Mouse (Mus musculus) forebrain, embryonic 13.5 days (tissue): Measurements from ENCODE around the gene B4galt1. TPM values are rescaled to one million over a fixed set of nuclear protein-coding genes. Genes with fewer than 3 reads are reported as not detected.

Source experiments
- ATAC-seq: fragments of 200-750 bp; cut with Nextera tagmentation; 2 replicates; pipeline ENCODE4 v1.8.0; 2017
- H3K27ac ChIP-seq: fragments of 300-500 bp; sonication (generic); 2 replicates; pipeline ENCODE4 v1.5.1; 2015; ENCODE audit warnings: inconsistent platforms, mild to moderate bottlenecking, moderate library complexity
- H3K27me3 ChIP-seq: fragments of 300-500 bp; sonication (generic); 2 replicates; pipeline ENCODE4 v1.6.1; 2015; ENCODE audit warnings: mild to moderate bottlenecking, inconsistent platforms
- H3K36me3 ChIP-seq: fragments of 300-500 bp; sonication (generic); 2 replicates; pipeline ENCODE4 v1.6.1; 2015; ENCODE audit warnings: mild to moderate bottlenecking, inconsistent platforms; ENCODE audit not compliant: poor library complexity, severe bottlenecking
- H3K4me1 ChIP-seq: fragments of 300-500 bp; sonication (generic); 2 replicates; pipeline ENCODE4 v1.6.1; 2015; ENCODE audit warnings: inconsistent platforms
- H3K4me2 ChIP-seq: fragments of 300-500 bp; sonication (generic); 2 replicates; pipeline ENCODE4 v1.6.1; 2015; ENCODE audit warnings: inconsistent platforms, mild to moderate bottlenecking, moderate library complexity
- H3K4me3 ChIP-seq: fragments of 300-500 bp; sonication (generic); 2 replicates; pipeline ENCODE4 v1.5.1; 2015; ENCODE audit warnings: mild to moderate bottlenecking, inconsistent platforms
- H3K9ac ChIP-seq: fragments of 300-500 bp; sonication (generic); 2 replicates; pipeline ENCODE4 v1.6.1; 2015; ENCODE audit warnings: mild to moderate bottlenecking, inconsistent platforms
- H3K9me3 ChIP-seq: fragments of 300-500 bp; sonication (generic); replicated peaks from 2 replicates; pipeline ENCODE4 v1.6.1; 2016; ENCODE audit warnings: inconsistent platforms
- WGBS: fragments of 180-500 bp; shearing (Covaris S2); methylation state at CpG from one replicate; pipeline ENCODE4 v1.1.7; 2015; 5-methylcytosine and 5-hydroxymethylcytosine counted together
- polyA plus RNA-seq: library from polyadenylated mRNA; unstranded; fragments of >200 nt; fragmentation: Nextera tagmentation; extraction: Ambion mirVana; gene quantifications from 2 replicates; pipeline ENCODE4 v1.2.1, GENCODE M21; 2015

The B4galt1 gene
- polyA plus RNA-seq, 1 experiment from 2014 or later, result 7.8 TPM

- Histone ChIP-seq H3K9me3 (no peaks in the 10 kb centered on the region), H3K4me3 (no peak overlapping the region), H3K4me1 (no peaks in the 10 kb centered on the region), H3K4me2 (no peak overlapping the region), H3K27me3 (no peaks in the 10 kb centered on the region), H3K36me3 (no peaks in the 10 kb centered on the region), H3K27ac (no peak overlapping the region), H3K9ac (no peak overlapping the region)
- 85% methylated on average over 12 of the region's 12 CpGs for WGBS
- no peak for ATAC-seq
These were observed 30.7 kb upstream of the B4galt1 start for GRCm38 (mm10) chr4:40884282-40885165.

- Histone ChIP-seq H3K4me2 (no peak overlapping the region), H3K36me3 (no peaks in the 10 kb centered on the region), H3K4me3 (no peak overlapping the region), H3K9me3 (no peaks in the 10 kb centered on the region), H3K4me1 (no peaks in the 10 kb centered on the region), H3K9ac (no peak overlapping the region), H3K27me3 (no peaks in the 10 kb centered on the region), H3K27ac (no peak overlapping the region)
- no peak for ATAC-seq
- 80% methylated on average over 10 of the region's 10 CpGs for WGBS
These were observed 29.4 kb upstream of the B4galt1 start for GRCm38 (mm10) chr4:40883200-40883599.

DNA sequence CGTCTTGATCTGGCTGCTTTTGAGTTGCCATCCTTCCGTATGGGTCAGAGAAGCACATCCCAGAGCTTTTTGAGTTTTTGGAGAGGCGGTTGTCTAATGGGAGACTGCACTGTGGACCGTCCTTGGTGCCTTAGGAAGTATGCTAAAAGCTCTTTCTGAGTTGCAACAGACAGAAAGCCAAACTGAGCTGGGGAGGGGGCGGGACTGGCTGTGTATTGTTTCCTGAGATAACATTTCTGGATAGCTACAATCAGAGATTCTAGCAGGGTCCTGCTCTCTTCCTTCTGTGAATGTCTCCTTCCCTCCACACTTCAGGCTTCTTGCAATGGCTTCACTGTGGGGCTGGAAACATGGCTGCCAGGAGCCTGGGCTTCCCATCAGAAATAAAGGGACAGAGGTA, 23.7 kb upstream of the B4galt1 start:
- H3K4me1 ChIP-seq, result peaks cover 7% of the 10 kb centered on the region; the same call in 1 of the 2 replicates
- H3K9me3 ChIP-seq, result no peaks in the 10 kb centered on the region
- H3K36me3 ChIP-seq, result no peaks in the 10 kb centered on the region
- H3K4me3 ChIP-seq, result no peak overlapping the region
- H3K27ac ChIP-seq, result no peak overlapping the region
- no peak for ATAC-seq
- H3K4me2 ChIP-seq, result no peak overlapping the region
- H3K9ac ChIP-seq, result no peak overlapping the region
- no peaks in the 10 kb centered on the region for H3K27me3 ChIP-seq
- 85% methylated on average over 5 of the region's 5 CpGs for WGBS

- peak; percentile 27 for ATAC-seq
- no peak overlapping the region for H3K4me3 ChIP-seq
- no peak overlapping the region for H3K9ac ChIP-seq
- peaks cover 7% of the 10 kb centered on the region; the same call in 1 of the 2 replicates for H3K4me1 ChIP-seq
- H3K9me3 ChIP-seq, result no peaks in the 10 kb centered on the region
- no peaks in the 10 kb centered on the region for H3K36me3 ChIP-seq
- WGBS, result 48% methylated on average over 12 of the region's 12 CpGs
- H3K27ac ChIP-seq, result no peak overlapping the region
- no peaks in the 10 kb centered on the region for H3K27me3 ChIP-seq
- H3K4me2 ChIP-seq, result no peak overlapping the region
These were observed 23.1 kb upstream of the B4galt1 start for GRCm38 (mm10) chr4:40876814-40877371.

- WGBS, result 86% methylated on average over 20 of the region's 20 CpGs
- H3K9me3 ChIP-seq, result no peaks in the 10 kb centered on the region
- H3K27ac ChIP-seq, result peak overlapping the region; percentile 41; the same call in 1 of the 2 replicates
- no peaks in the 10 kb centered on the region for H3K27me3 ChIP-seq
- peak; percentile 79 for ATAC-seq
- H3K4me1 ChIP-seq, result peaks cover 7% of the 10 kb centered on the region; the same call in 1 of the 2 replicates
- H3K9ac ChIP-seq, result no peak overlapping the region
- H3K36me3 ChIP-seq, result no peaks in the 10 kb centered on the region
- H3K4me3 ChIP-seq, result no peak overlapping the region
- H3K4me2 ChIP-seq, result no peak overlapping the region
These were observed 22.0 kb upstream of the B4galt1 start for GRCm38 (mm10) chr4:40875842-40876241.

- H3K9ac ChIP-seq, result no peak overlapping the region
- H3K36me3 ChIP-seq, result no peaks in the 10 kb centered on the region
- no peak overlapping the region for H3K27ac ChIP-seq
- H3K27me3 ChIP-seq, result no peaks in the 10 kb centered on the region
- no peaks in the 10 kb centered on the region for H3K9me3 ChIP-seq
- H3K4me2 ChIP-seq, result no peak overlapping the region
- H3K4me1 ChIP-seq, result peaks cover 7% of the 10 kb centered on the region; the same call in 1 of the 2 replicates
- 79% methylated on average over 5 of the region's 5 CpGs for WGBS
- no peak for ATAC-seq
- no peak overlapping the region for H3K4me3 ChIP-seq
These were observed 21.2 kb upstream of the B4galt1 start for GRCm38 (mm10) chr4:40874794-40875552.

GRCm38 (mm10) chr4:40874151-40874600, 20.4 kb upstream of the B4galt1 start:
- H3K36me3 ChIP-seq, result no peaks in the 10 kb centered on the region
- H3K27me3 ChIP-seq, result no peaks in the 10 kb centered on the region
- H3K9me3 ChIP-seq, result no peaks in the 10 kb centered on the region
- H3K4me1 ChIP-seq, result peaks cover 7% of the 10 kb centered on the region; the same call in 1 of the 2 replicates
- WGBS, result 50% methylated on average over 6 of the region's 6 CpGs
- no peak overlapping the region for H3K27ac ChIP-seq
- no peak overlapping the region for H3K9ac ChIP-seq
- no peak overlapping the region for H3K4me2 ChIP-seq
- peak; percentile 38; the same call in 1 of the 2 replicates for ATAC-seq
- no peak overlapping the region for H3K4me3 ChIP-seq

DNA sequence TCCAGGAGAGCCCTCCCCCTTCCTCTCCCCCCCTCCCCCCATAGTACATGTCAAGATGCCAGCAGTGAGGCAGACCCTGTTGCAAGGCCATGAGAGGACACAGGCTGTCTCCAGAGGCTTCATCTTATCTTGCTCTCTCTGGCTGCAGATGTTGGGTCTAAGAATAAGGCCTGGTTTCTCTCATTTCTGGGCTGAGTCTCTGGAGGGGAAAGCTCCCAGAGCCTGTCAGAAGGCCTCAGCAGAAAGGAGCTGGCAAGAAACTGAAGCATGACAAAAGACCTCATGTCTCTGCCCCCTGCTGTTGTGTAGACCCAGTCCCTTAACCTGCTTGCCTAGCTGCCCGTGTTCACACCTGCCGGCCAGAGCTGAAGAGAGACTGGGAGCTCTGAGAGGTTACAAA, 19.5 kb upstream of the B4galt1 start:
- 76% methylated on average over 2 of the region's 2 CpGs for WGBS
- peaks cover 14% of the 10 kb centered on the region; the same call in 1 of the 2 replicates for H3K4me1 ChIP-seq
- no peak for ATAC-seq

GRCm38 (mm10) chr4:40872129-40872528, 18.3 kb upstream of the B4galt1 start:
- Histone ChIP-seq H3K4me3 (no peak overlapping the region), H3K4me1 (peaks cover 10% of the 10 kb centered on the region; the same call in 1 of the 2 replicates), H3K4me2 (no peak overlapping the region), H3K9me3 (no peaks in the 10 kb centered on the region), H3K9ac (no peak overlapping the region), H3K27ac (no peak overlapping the region), H3K36me3 (no peaks in the 10 kb centered on the region), H3K27me3 (no peaks in the 10 kb centered on the region)
- no peak for ATAC-seq
- WGBS, result 91% methylated on average over 3 of the region's 3 CpGs

More for the DNA sequence above, 19.5 kb upstream of the B4galt1 start:
- Histone ChIP-seq H3K9me3 (no peaks in the 10 kb centered on the region), H3K4me3 (no peak overlapping the region), H3K4me2 (no peak overlapping the region), H3K9ac (no peak overlapping the region), H3K27ac (no peak overlapping the region), H3K27me3 (no peaks in the 10 kb centered on the region), H3K36me3 (no peaks in the 10 kb centered on the region)

GRCm38 (mm10) chr4:40870206-40870605, 16.4 kb upstream of the B4galt1 start:
- Histone ChIP-seq H3K36me3 (no peaks in the 10 kb centered on the region), H3K4me1 (peaks cover 6% of the 10 kb centered on the region; the same call in 1 of the 2 replicates), H3K4me3 (no peak overlapping the region), H3K27me3 (no peaks in the 10 kb centered on the region), H3K4me2 (no peak overlapping the region), H3K9me3 (no peaks in the 10 kb centered on the region), H3K27ac (no peak overlapping the region), H3K9ac (no peak overlapping the region)
- ATAC-seq, result no peak
- 93% methylated on average over 4 of the region's 4 CpGs for WGBS

DNA sequence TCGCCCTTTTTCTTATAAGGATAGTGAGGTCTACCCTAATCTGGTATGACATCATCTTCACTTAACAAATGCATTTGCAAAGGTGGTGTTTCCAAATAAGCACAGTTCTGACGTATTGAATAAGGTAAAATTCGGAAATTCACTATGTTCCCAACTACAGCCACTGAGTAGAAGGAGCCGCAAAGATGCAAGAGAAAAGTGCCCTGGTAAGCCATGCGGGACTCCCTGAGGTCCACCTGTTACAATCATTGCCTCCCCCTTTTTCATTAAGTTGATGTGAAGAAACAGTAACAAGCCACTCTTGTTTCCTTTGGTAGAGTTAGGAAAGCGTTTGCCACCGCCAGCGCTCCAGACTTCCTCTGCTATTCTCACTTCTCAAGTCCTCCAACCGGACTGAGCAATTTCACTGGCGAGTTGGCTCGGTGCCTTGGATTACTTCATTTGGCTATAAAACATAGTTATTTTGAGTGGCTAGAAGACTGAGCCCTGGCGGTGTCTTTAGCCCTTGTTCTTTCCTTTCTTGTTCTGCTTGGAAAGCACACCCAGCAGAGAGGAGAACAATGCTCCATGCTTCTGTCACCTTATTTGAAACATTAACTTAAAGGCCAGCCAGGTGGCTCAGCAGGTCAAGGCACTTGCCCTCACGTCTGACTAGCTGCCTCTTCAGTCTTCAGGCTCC, 14.9 kb upstream of the B4galt1 start:
- no peak for ATAC-seq
- H3K4me3 ChIP-seq, result no peak overlapping the region
- H3K9ac ChIP-seq, result no peak overlapping the region
- H3K27me3 ChIP-seq, result no peaks in the 10 kb centered on the region
- H3K4me1 ChIP-seq, result peaks cover 6% of the 10 kb centered on the region; the same call in 1 of the 2 replicates
- H3K4me2 ChIP-seq, result no peak overlapping the region
- H3K27ac ChIP-seq, result no peak overlapping the region
- WGBS, result 61% methylated on average over 13 of the region's 13 CpGs
- H3K9me3 ChIP-seq, result no peaks in the 10 kb centered on the region
- no peaks in the 10 kb centered on the region for H3K36me3 ChIP-seq
